Mouse (Mus musculus) hindbrain, embryonic 11.5 days (tissue): ENCODE data around the gene Olfr235. TPM values are rescaled to one million over a fixed set of nuclear protein-coding genes. Genes with fewer than 3 reads are reported as not detected.
"Not testable (repeated sequence)": the region's sequence is repeated elsewhere in the genome, so short reads cannot be mapped to it uniquely, and the experiment has no call there.

ENCODE experiments used
- ATAC-seq: fragments of 200-750 bp; cut with Nextera tagmentation; 2 replicates; pipeline ENCODE4 v1.8.0; 2017; ENCODE audit warnings: mild to moderate bottlenecking, moderate TSS enrichment, moderate library complexity; ENCODE audit not compliant: low FRiP score
- DNase-seq: peaks from one replicate; pipeline ENCODE4 v3.0.0-alpha.2; 2015; ENCODE audit warnings: low spot score
- H3K27ac ChIP-seq: fragments of 300-500 bp; sonication (generic); 2 replicates; pipeline ENCODE4 v1.5.1; 2014; ENCODE audit warnings: mild to moderate bottlenecking, low read depth, low read length
- H3K27me3 ChIP-seq: fragments of 300-500 bp; sonication (generic); 2 replicates; pipeline ENCODE4 v1.6.1; 2014; ENCODE audit warnings: mild to moderate bottlenecking, low read length, moderate library complexity, mixed read lengths; ENCODE audit not compliant: control insufficient read depth, insufficient read depth
- H3K36me3 ChIP-seq: fragments of 300-500 bp; sonication (generic); 2 replicates; pipeline ENCODE4 v1.6.1; 2014; ENCODE audit warnings: mild to moderate bottlenecking, low read length, moderate library complexity, mixed read lengths; ENCODE audit not compliant: control insufficient read depth, insufficient read depth
- H3K4me1 ChIP-seq: fragments of 300-500 bp; sonication (generic); replicated peaks from 2 replicates; pipeline ENCODE4 v1.6.1; 2014; ENCODE audit warnings: low read length, mixed read lengths; ENCODE audit not compliant: control insufficient read depth, insufficient read depth
- H3K4me2 ChIP-seq: fragments of 300-500 bp; sonication (generic); replicated peaks from 2 replicates; pipeline ENCODE4 v1.6.1; 2014; ENCODE audit warnings: mild to moderate bottlenecking, low read depth, low read length
- H3K4me3 ChIP-seq: fragments of 300-500 bp; sonication (generic); 2 replicates; pipeline ENCODE4 v1.5.1; 2014; ENCODE audit warnings: low read depth, low read length
- H3K9ac ChIP-seq: fragments of 300-500 bp; sonication (generic); 2 replicates; pipeline ENCODE4 v1.6.1; 2014; ENCODE audit warnings: low read depth, low read length
- H3K9me3 ChIP-seq: fragments of 300-500 bp; sonication (generic); 2 replicates; pipeline ENCODE4 v1.6.1; 2016; ENCODE audit warnings: low read length; ENCODE audit not compliant: control insufficient read depth
- WGBS: fragments of 180-500 bp; shearing (Covaris S2); extraction: QIAGEN DNeasy Blood & Tissue Kit; methylation state at CpG from one replicate; pipeline ENCODE4 v1.1.7; 2014; 5-methylcytosine and 5-hydroxymethylcytosine counted together
- polyA plus RNA-seq: library from polyadenylated mRNA; unstranded; fragments of >200 nt; fragmentation: Nextera tagmentation; extraction: Ambion mirVana; gene quantifications from 2 replicates; pipeline ENCODE4 v1.2.1, GENCODE M21; 2014

The Olfr235 gene
- polyA plus RNA-seq, result not detected in 2 replicates

DNA sequence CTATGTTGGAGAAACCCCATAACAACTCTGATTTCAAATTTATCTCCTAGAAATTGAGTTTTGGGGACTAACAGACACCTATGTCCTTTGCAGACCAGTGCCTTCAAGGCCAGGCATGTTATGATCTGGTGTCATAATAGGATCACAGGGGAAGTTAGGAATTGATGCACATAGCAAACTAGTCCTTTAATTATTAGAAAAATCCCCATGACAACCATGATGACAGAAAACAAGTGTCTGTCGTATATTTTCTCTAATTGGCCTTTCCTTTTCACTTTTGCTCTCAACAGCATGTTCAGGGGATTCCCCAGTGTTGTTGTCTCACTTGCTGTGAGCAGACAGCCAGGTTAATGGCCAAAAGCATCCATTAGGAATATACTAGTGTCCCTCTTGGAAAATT, at the start of gene Olfr235:
TSS of gene Olfr235 (plus strand) at position 301 of the 400 bp plus-strand sequence.
- Histone ChIP-seq H3K4me1 (no peaks in the 10 kb centered on the region), H3K36me3 (no peaks in the 10 kb centered on the region), H3K9ac (no peak within 1 kb of the TSS), H3K4me3 (no peak within 1 kb of the TSS), H3K9me3 (no peaks in the 10 kb centered on the region), H3K27me3 (no peaks in the 10 kb centered on the region), H3K4me2 (no peak within 1 kb of the TSS), H3K27ac (no peak within 1 kb of the TSS)
- 75% methylated on average over 1 of the region's 1 CpGs for WGBS
- ATAC-seq (no peak), DNase-seq (no peak)

DNA sequence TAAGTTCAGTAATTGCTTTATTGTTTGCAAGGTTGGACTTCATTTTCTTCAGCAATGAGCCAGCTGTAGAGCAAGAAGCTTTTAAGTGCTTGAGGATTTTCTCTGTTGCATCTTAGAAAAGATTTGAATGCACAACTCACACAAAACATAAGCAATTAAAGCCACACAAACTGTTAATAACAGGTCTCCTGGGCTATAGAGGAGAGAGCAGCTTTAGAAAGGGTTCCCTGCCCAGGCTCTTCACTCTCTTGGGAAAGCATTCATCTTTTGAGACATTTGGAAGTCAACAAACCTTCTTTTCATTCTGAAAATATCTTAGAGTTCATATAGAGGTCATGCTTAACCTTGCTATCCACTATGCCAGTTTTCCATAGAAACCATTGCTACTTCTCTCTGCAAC, 28.3 kb upstream of the Olfr235 start, which contains the start of gene Olfr1432:
TSS of gene Olfr1432 (minus strand) at position 101 of the 400 bp plus-strand sequence.
- not testable (repeated sequence) for H3K4me2 ChIP-seq, H3K9me3 ChIP-seq, ATAC-seq, H3K36me3 ChIP-seq, DNase-seq, H3K27ac ChIP-seq, H3K9ac ChIP-seq, H3K27me3 ChIP-seq, H3K4me1 ChIP-seq, H3K4me3 ChIP-seq

GRCm38 (mm10) chr19:12241559-12241958, 19.3 kb upstream of the Olfr235 start, which contains the start of gene Olfr262:
TSS of gene Olfr262 (minus strand) at chr19:12241659.
- DNase-seq, result no peak

DNA sequence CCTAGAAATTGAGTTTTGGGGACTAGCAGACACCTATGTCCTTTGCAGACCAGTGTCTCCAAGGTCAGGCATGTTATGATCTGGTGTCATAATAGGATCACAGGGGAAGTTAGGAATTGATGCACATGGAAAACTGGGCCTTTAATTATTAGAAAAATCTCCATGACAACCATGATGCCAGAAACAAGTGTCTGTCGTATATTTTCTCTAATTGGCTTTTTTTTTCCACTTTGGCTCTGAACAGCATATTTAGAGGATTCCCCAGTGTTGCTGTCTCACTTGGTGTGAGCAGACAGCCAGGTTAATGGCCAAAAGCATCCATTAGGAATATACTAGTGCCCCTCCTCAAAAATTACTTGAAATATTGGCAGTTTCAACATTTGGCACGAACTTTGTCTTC, 18.7 kb downstream of the Olfr235 start, which contains the start of gene Olfr1434:
TSS of gene Olfr1434 (plus strand) at position 301 of the 400 bp plus-strand sequence.
- ATAC-seq (no peak), DNase-seq (no peak)
- Histone ChIP-seq H3K4me2 (no peak within 1 kb of the TSS), H3K9ac (no peak within 1 kb of the TSS), H3K9me3 (no peaks in the 10 kb centered on the region), H3K27ac (no peak within 1 kb of the TSS), H3K4me1 (no peaks in the 10 kb centered on the region), H3K36me3 (no peaks in the 10 kb centered on the region), H3K27me3 (no peaks in the 10 kb centered on the region), H3K4me3 (no peak within 1 kb of the TSS)
- WGBS, result 75% methylated on average over 2 of the region's 2 CpGs

More at GRCm38 (mm10) chr19:12241559-12241958, 19.3 kb upstream of the Olfr235 start, which contains the start of gene Olfr262:
- H3K27ac ChIP-seq, result no peak within 1 kb of the TSS
- H3K36me3 ChIP-seq, result no peaks in the 10 kb centered on the region
- no peaks in the 10 kb centered on the region for H3K27me3 ChIP-seq
- ATAC-seq, result no peak
- H3K9me3 ChIP-seq, result no peaks in the 10 kb centered on the region
- no peak within 1 kb of the TSS for H3K9ac ChIP-seq
- H3K4me3 ChIP-seq, result no peak within 1 kb of the TSS
- WGBS, result 77% methylated on average over 1 of the region's 1 CpGs
- H3K4me1 ChIP-seq, result no peaks in the 10 kb centered on the region
- H3K4me2 ChIP-seq, result no peak within 1 kb of the TSS

GRCm38 (mm10) chr19:12292979-12293378, 32.1 kb downstream of the Olfr235 start:
- Histone ChIP-seq H3K27ac (no peak overlapping the region), H3K27me3 (no peaks in the 10 kb centered on the region), H3K9me3 (no peaks in the 10 kb centered on the region), H3K4me1 (no peaks in the 10 kb centered on the region), H3K4me3 (no peak overlapping the region), H3K9ac (no peak overlapping the region), H3K36me3 (no peaks in the 10 kb centered on the region), H3K4me2 (no peak overlapping the region)
- no peak for DNase-seq
- no peak for ATAC-seq

- not testable (repeated sequence) for H3K27me3 ChIP-seq, H3K4me3 ChIP-seq, H3K9ac ChIP-seq, H3K9me3 ChIP-seq, H3K36me3 ChIP-seq, DNase-seq, ATAC-seq, H3K4me1 ChIP-seq, H3K27ac ChIP-seq, H3K4me2 ChIP-seq
- 83% methylated on average over 1 of the region's 1 CpGs for WGBS
Measured at GRCm38 (mm10) chr19:12299030-12299429, 38.2 kb downstream of the Olfr235 start, which contains the start of gene Olfr1436. TSS of gene Olfr1436 (minus strand) at chr19:12299130.

Other genes with a start within 250 kb of the Olfr235 start
- not detected in 2 replicates for gene Olfr1423, start 219.7 kb upstream of the Olfr235 start, polyA plus RNA-seq
- not detected in 2 replicates for gene Olfr1424, start 198.3 kb upstream of the Olfr235 start, polyA plus RNA-seq
- gene Olfr1425, start 183.3 kb upstream of the Olfr235 start, polyA plus RNA-seq, result not detected in 2 replicates
- not detected in 2 replicates for gene Olfr1426, start 169.0 kb upstream of the Olfr235 start, polyA plus RNA-seq
- gene Olfr1427, start 157.7 kb upstream of the Olfr235 start, polyA plus RNA-seq, result not detected in 2 replicates
- not detected in 2 replicates for gene Olfr1428, start 145.1 kb upstream of the Olfr235 start, polyA plus RNA-seq
- gene Olfr76, start 137.8 kb upstream of the Olfr235 start, polyA plus RNA-seq, result not detected in 2 replicates
- not detected in 2 replicates for gene Olfr1555-ps1, start 90.9 kb upstream of the Olfr235 start, polyA plus RNA-seq
- gene Olfr1431, start 60.4 kb upstream of the Olfr235 start, polyA plus RNA-seq, result not detected in 2 replicates
- gene Olfr1432, start 28.4 kb upstream of the Olfr235 start, polyA plus RNA-seq, result not detected in 2 replicates
- not detected in 2 replicates for gene Olfr262, start 19.4 kb upstream of the Olfr235 start, polyA plus RNA-seq
- not detected in 2 replicates for gene Olfr1434, start 18.8 kb downstream of the Olfr235 start, polyA plus RNA-seq
- gene Olfr1436, start 38.1 kb downstream of the Olfr235 start, polyA plus RNA-seq, result not detected in 2 replicates
- gene Olfr1437, start 64.1 kb downstream of the Olfr235 start, polyA plus RNA-seq, result not detected in 2 replicates
- gene Olfr1438-ps1, start 74.9 kb downstream of the Olfr235 start, polyA plus RNA-seq, result not detected in 2 replicates
- not detected in 2 replicates for gene Olfr1440, start 126.2 kb downstream of the Olfr235 start, polyA plus RNA-seq
- gene Olfr1441, start 156.4 kb downstream of the Olfr235 start, polyA plus RNA-seq, result not detected in 2 replicates
- not detected in 2 replicates for gene Pfpl, start 166.9 kb downstream of the Olfr235 start, polyA plus RNA-seq
- gene Mpeg1, start 199.7 kb downstream of the Olfr235 start, polyA plus RNA-seq, result 0.60 and 1.0 TPM in 2 replicates
- 55.4 and 66.1 TPM in 2 replicates for gene Dtx4, start 240.4 kb downstream of the Olfr235 start, polyA plus RNA-seq